Mouse (Mus musculus) lung, postnatal 0 days (tissue): ENCODE results near the gene Golga2.

ENCODE experiments used
- CTCF ChIP-seq: IDR thresholded peaks from 2 replicates; pipeline ENCODE4 v1.5.1; 2016; ENCODE audit warnings: antibody characterized with exemption, mild to moderate bottlenecking
- EP300 ChIP-seq: IDR thresholded peaks from 2 replicates; pipeline ENCODE4 v1.6.1; 2016; ENCODE audit warnings: antibody characterized with exemption, mild to moderate bottlenecking, control low read depth

DNA sequence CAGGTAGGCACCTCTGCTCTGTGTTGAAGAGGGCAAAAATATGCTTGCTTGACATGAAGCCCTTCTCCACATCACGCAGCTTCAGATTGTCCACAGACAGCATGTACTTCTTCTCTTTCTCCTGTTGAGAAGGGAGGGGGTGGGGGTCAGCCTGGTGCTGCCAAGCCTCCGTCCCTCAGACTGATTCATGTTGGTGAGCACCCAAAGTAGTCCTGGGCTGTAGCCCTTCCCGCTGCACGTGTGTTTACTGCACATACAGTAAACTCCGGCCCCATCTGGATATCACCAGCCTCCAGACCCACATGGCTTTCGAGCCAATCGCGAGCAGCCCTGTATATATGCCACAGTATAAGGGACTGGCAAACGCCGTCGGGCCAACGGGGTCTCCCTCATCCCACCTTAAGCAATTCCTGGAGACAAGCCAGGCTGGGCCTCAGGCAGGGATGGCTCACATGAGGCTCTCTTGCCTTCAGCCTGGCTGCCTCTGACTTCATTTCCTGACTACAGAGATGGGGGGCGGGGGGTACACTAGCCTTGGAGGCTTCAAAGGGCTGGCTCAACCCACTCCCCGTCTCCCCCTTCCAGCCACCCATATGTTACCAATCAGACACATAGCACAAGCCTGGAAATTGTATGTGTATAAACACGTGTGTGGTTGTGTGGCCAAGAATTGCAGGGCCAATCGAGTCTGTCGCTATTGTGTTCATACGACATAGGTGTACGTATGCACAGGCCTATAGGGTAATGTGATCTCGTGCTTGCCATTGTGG lies 29.9 kb downstream of the Golga2 start:
- TF ChIP-seq CTCF (no peak), EP300 (no peak)
